Mouse (Mus musculus) hindbrain, postnatal 0 days (tissue): ENCODE results near the gene Kif11. TPM values are rescaled to one million over a fixed set of nuclear protein-coding genes. Genes with fewer than 3 reads are reported as not detected.

ENCODE experiments used
- ATAC-seq: fragments of 200-750 bp; cut with Nextera tagmentation; 2 replicates; pipeline ENCODE4 v1.8.0; 2017; ENCODE audit warnings: mild to moderate bottlenecking, moderate TSS enrichment, moderate library complexity
- DNase-seq: peaks from one replicate; pipeline ENCODE4 v3.0.0-alpha.2; 2015; ENCODE audit warnings: low spot score
- H3K27ac ChIP-seq: fragments of 300-500 bp; sonication (generic); 2 replicates; pipeline ENCODE4 v1.5.1; 2014; ENCODE audit warnings: mild to moderate bottlenecking
- H3K27me3 ChIP-seq: fragments of 300-500 bp; sonication (generic); 2 replicates; pipeline ENCODE4 v1.6.1; 2014; ENCODE audit warnings: low read length, mixed read lengths; ENCODE audit not compliant: insufficient read depth
- H3K36me3 ChIP-seq: fragments of 300-500 bp; sonication (generic); 2 replicates; pipeline ENCODE4 v1.6.1; 2014; ENCODE audit warnings: low read length, mixed read lengths; ENCODE audit not compliant: insufficient read depth
- H3K4me1 ChIP-seq: fragments of 300-500 bp; sonication (generic); 2 replicates; pipeline ENCODE4 v1.6.1; 2014; ENCODE audit warnings: antibody characterized with exemption, low read length, mixed read lengths; ENCODE audit not compliant: insufficient read depth
- H3K4me2 ChIP-seq: fragments of 300-500 bp; sonication (generic); 2 replicates; pipeline ENCODE4 v1.6.1; 2014; ENCODE audit warnings: low read depth, mild to moderate bottlenecking, low read length, moderate library complexity, mixed read lengths
- H3K4me3 ChIP-seq: fragments of 300-500 bp; sonication (generic); 2 replicates; pipeline ENCODE4 v1.5.1; 2014; ENCODE audit warnings: low read length
- H3K9ac ChIP-seq: fragments of 300-500 bp; sonication (generic); replicated peaks from 2 replicates; pipeline ENCODE4 v1.6.1; 2014; ENCODE audit warnings: mild to moderate bottlenecking, low read length, moderate library complexity, mixed read lengths
- H3K9me3 ChIP-seq: fragments of 300-500 bp; sonication (generic); 2 replicates; pipeline ENCODE4 v1.6.1; 2016; ENCODE audit warnings: low read length, mixed read lengths
- CTCF ChIP-seq: IDR thresholded peaks from 2 replicates; pipeline ENCODE4 v1.5.1; 2016; ENCODE audit warnings: antibody characterized with exemption, control low read depth, low read depth
- WGBS: fragments of 180-500 bp; shearing (Covaris S2); extraction: QIAGEN DNeasy Blood & Tissue Kit; methylation state at CpG from one replicate; pipeline ENCODE4 v1.1.7; 2014; 5-methylcytosine and 5-hydroxymethylcytosine counted together
- polyA plus RNA-seq: library from polyadenylated mRNA; unstranded; fragments of >200 nt; fragmentation: Nextera tagmentation; extraction: Ambion mirVana; gene quantifications from 2 replicates; pipeline ENCODE4 v1.2.1, GENCODE M21; 2015
- total RNA-seq: library from RNA; depleted of rRNA; stranded (reverse); fragments of >200 nt; gene quantifications from 2 replicates; pipeline ENCODE4 v1.2.3, GENCODE M21; 2014

The Kif11 gene
- total and polyA plus RNA-seq, 2 experiments from 2014 or later: 10.1 to 12.1 TPM

DNA sequence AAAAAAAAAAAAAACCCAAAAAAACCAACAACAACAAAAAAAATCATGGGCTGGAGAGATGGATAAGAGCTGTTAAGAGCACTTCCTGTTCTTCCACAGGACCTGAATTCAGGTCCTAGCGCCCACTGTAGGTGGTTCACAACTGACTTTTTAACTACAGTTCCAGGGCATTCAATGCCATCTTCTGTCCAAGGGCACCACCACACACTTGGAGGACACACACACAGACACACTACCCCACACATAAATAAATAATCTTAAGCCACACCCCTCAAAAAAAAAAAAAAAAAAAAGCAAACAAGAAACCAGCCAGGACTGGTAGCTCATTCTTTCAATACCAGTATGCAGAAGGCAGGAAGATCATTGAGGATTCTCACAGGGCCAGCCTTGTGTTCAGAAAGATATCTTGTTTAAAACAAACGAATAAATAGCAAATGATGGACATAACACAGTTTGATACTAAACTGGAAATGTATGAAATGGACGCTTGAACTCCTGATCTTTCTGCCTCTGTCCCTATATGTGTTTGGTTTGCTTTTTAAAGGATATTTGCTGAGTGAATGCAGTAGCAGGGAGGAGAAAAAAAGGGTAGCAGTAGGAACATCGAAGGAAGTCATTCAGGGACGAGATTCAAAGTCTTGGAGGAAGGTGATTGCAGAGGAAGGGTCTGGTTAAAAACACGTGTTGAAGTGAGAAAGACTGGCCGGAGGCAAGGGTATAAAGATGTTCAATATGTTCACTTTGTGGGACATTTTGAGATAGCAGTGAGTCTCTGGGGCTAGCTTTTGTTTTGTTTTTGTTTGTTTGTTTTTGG, 1.1 kb upstream of the Kif11 start:
- Histone ChIP-seq H3K4me2 (peak overlapping the region; percentile 81), H3K4me1 (peaks cover 4% of the 10 kb centered on the region), H3K9me3 (no peaks in the 10 kb centered on the region), H3K27me3 (no peaks in the 10 kb centered on the region), H3K9ac (peak overlapping the region; percentile 76), H3K4me3 (peak overlapping the region; percentile 90), H3K36me3 (no peaks in the 10 kb centered on the region), H3K27ac (peak overlapping the region; percentile 92)
- DNase-seq (no peak), ATAC-seq (no peak)
- 23% methylated on average over 7 of the region's 7 CpGs for WGBS
- TF ChIP-seq CTCF: no peak

DNA sequence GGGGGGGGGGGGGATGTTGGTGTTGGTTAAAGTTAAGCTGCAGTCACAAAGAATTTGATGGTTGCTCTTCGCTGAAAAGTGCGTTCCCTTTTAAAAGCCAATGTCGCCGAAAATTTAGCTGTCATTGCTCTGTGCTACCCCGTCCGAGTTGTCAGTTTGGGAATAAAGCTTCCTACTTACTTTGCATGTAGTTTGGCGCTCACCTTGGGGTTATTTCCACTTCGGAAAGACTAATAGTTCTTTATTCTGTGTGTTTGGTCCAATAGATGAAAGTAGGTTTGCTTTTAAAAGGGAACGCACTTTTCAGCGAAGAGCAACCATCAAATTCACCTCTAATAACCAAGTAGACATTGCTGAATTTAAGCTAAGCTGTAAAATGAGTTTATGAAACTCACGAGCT, 638 bp downstream of the Kif11 start:
- ATAC-seq (no peak), DNase-seq (no peak)
- H3K4me3 ChIP-seq: peak overlapping the region; percentile 90
- H3K9ac ChIP-seq: peak overlapping the region; percentile 76
- no peaks in the 10 kb centered on the region for H3K36me3 ChIP-seq
- H3K27ac ChIP-seq: no peak overlapping the region
- peaks cover 4% of the 10 kb centered on the region for H3K4me1 ChIP-seq
- no peaks in the 10 kb centered on the region for H3K9me3 ChIP-seq
- WGBS: 1% methylated on average over 11 of the region's 11 CpGs
- peak overlapping the region; percentile 81 for H3K4me2 ChIP-seq
- H3K27me3 ChIP-seq: no peaks in the 10 kb centered on the region
- no peak for TF ChIP-seq CTCF

DNA sequence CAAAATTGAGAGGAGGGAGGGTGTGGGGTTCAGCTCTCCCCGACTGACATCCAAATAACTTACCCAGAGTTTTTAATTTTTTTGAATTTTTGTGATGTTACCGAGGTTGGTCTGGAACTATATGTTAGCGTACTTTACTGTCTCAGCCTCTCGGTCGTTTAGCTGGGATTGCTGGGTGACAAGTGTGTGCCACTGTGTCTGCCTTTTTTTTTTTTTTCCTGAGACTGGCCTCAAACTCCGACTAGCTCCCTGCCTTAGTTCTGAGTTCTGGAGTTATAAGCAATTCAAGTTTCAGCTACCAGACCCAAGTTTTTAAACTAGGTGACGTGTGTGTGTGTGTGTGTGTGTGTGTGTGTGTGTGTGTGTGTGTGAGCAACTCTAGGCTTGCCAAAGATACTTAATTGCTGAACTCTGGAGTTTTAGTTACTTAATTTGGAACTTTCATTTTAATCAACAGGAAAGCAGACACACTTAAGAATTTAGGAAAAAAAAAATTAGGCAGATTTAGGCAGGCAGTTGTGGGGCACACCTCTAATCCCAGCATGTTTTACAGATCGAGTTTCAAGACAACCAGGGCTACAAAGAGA, 1.3 kb downstream of the Kif11 start:
- Histone ChIP-seq H3K4me2 (peak overlapping the region; percentile 81), H3K4me3 (peak overlapping the region; percentile 90), H3K27me3 (no peaks in the 10 kb centered on the region), H3K9me3 (no peaks in the 10 kb centered on the region), H3K4me1 (peaks cover 4% of the 10 kb centered on the region), H3K9ac (0 out of 2 replicates have a peak overlapping the region, but pooled peaks have one; percentile 76), H3K36me3 (no peaks in the 10 kb centered on the region), H3K27ac (no peak overlapping the region)
- no peak for TF ChIP-seq CTCF
- 19% methylated on average over 8 of the region's 8 CpGs for WGBS
- ATAC-seq (no peak), DNase-seq (no peak)

DNA sequence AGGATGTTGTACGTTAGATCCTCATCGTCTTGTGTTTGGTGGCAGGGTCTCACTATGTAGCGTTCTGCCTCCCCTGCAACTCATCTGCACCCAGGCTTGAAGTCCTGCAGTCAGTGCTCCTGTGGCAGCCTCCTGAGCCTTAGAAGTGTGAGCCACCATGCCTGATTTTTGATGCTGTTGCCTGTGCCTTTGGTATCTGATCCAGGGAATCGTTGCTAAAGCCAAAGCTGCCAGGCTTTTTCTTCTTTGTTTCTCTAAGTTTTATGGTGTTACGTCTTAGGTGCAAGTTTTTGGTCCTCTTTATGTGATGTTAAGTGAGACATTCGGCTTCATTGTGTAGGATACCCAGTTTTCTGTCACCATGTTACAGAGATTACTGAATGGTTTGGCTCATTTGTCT, 2.6 kb downstream of the Kif11 start:
- Histone ChIP-seq H3K9me3 (no peaks in the 10 kb centered on the region), H3K9ac (no peak overlapping the region), H3K4me1 (peaks cover 4% of the 10 kb centered on the region), H3K4me3 (no peak overlapping the region), H3K36me3 (no peaks in the 10 kb centered on the region), H3K27me3 (no peaks in the 10 kb centered on the region), H3K4me2 (no peak overlapping the region), H3K27ac (no peak overlapping the region)
- TF ChIP-seq CTCF: no peak
- 73% methylated on average over 6 of the region's 6 CpGs for WGBS
- ATAC-seq (no peak), DNase-seq (no peak)

DNA sequence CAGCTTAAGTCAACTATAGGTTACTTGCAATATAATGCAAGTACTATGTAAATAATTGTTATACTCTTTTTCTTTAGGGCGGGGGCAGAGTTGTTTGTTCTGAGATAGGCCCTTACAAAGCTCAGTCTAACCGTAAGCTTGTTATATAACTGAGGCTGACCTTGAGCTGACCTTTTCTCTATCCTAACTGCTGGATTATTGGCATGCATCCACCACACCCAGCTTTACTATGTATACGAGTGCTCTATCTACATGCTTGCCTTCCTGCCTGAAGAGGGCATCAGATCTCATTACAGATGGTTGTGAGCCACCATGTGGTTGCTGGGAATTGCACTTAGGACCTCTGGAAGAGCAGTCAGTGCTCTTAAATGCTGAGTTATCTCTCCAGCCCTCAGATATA, 9.9 kb downstream of the Kif11 start:
- 74% methylated on average over 3 of the region's 3 CpGs for WGBS
- H3K4me2 ChIP-seq: no peak overlapping the region
- DNase-seq (no peak), ATAC-seq (no peak)
- no peak overlapping the region for H3K4me3 ChIP-seq
- H3K36me3 ChIP-seq: no peaks in the 10 kb centered on the region
- no peak overlapping the region for H3K27ac ChIP-seq
- no peaks in the 10 kb centered on the region for H3K4me1 ChIP-seq
- H3K27me3 ChIP-seq: no peaks in the 10 kb centered on the region
- H3K9ac ChIP-seq: no peak overlapping the region
- TF ChIP-seq CTCF: no peak
- H3K9me3 ChIP-seq: no peaks in the 10 kb centered on the region

DNA sequence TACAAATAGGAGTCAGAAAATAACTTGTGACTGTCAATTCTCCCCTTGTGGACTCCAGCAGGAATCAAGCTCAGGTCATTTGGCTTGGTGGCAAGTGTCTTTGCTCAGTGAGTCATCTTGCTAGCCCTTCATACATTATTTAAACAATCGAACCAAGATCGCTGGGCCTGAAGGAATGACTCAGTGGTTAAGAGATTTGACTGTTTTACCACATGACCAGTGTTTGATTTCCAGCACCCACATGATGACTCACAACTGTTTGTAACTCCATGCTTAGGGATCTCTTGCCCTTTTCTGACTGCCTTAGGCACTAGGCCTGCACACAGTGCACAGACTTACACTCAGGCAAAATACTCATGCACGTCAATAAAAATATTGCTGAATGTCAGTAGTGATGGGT, 15.7 kb downstream of the Kif11 start:
- no peaks in the 10 kb centered on the region for H3K36me3 ChIP-seq
- H3K27ac ChIP-seq: no peak overlapping the region
- no peaks in the 10 kb centered on the region for H3K27me3 ChIP-seq
- no peaks in the 10 kb centered on the region for H3K9me3 ChIP-seq
- TF ChIP-seq CTCF: no peak
- ATAC-seq (no peak), DNase-seq (no peak)
- no peak overlapping the region for H3K4me3 ChIP-seq
- no peaks in the 10 kb centered on the region for H3K4me1 ChIP-seq
- H3K4me2 ChIP-seq: no peak overlapping the region
- WGBS: 97% methylated on average over 3 of the region's 3 CpGs
- no peak overlapping the region for H3K9ac ChIP-seq

DNA sequence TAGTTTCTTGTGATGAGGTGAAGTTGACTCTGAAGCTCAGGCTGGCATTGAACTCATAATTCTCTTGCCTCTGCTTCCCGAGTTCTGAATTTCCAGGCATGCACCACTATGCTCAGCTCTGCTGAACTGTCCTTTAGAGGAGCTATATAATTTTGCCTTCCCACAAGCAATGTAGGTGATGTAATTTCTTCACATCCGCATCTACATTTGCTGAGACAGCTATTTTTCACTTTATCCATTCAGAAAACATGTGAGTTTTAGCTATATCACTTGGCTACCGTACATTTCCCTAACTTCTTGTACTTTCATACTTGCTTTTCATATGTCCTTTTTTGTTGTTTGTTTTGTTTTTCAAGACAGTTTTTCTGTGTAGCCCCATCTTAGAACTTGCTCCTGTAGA, 20.1 kb downstream of the Kif11 start:
- no peak overlapping the region for H3K4me2 ChIP-seq
- H3K9me3 ChIP-seq: no peaks in the 10 kb centered on the region
- H3K9ac ChIP-seq: no peak overlapping the region
- no peaks in the 10 kb centered on the region for H3K4me1 ChIP-seq
- 97% methylated on average over 3 of the region's 3 CpGs for WGBS
- no peak for TF ChIP-seq CTCF
- no peaks in the 10 kb centered on the region for H3K36me3 ChIP-seq
- H3K27ac ChIP-seq: no peak overlapping the region
- no peak for ATAC-seq
- DNase-seq: no peak
- H3K4me3 ChIP-seq: no peak overlapping the region
- H3K27me3 ChIP-seq: no peaks in the 10 kb centered on the region
